Mouse (Mus musculus): ENCODE measurements around the gene Vmn2r35.
"Not testable (repeated sequence)": the region's sequence is repeated elsewhere in the genome, so short reads cannot be mapped to it uniquely, and the experiment has no call there.

The Vmn2r35 gene

DNA sequence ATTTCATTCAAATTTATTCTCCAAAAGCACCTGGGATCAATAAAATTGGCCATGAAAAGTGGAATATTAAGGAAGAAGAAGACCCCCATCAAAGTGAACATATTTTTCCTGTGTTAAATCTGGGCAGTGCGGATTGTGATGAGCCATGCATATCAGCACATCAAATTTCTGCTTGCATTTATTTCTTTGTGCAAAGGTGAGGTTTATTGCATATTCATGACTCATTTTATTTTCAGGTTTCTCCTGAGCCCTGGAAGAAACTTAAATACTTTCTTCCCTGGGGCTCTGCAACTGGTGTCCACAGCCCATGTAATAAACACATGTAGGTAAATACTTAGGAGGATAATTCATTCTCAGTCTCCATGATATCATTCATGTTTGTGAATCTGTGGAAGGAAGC lies at the start of gene Vmn2r35:
Gene Vmn2r35 (minus strand): TSS at position 101 of the 400 bp plus-strand sequence.
- not testable (repeated sequence) for DNase-seq

DNA sequence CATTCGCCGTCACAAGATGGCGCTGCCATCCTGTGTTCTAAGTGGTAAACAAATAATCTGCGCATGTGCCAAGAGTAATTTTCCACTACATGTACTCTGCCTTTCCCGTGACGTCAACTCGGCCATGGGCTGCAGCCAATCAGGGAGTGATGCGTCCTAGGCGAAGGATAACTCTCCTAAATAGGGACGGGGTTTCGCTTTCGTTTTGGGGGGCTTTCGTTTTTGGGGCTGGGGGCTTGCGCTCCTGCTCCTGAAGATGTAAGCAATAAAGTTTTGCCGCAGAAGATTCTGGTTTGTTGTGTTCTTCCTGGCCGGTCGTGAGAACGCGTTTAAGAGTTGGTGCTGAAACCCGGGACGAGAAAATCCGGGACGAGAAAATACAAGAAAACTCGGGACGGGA lies 25.5 kb downstream of the Vmn2r35 start:
- not testable (repeated sequence) for DNase-seq

All from right cerebral cortex, postnatal 25 days (tissue).